Mouse (Mus musculus) embryonic facial prominence, embryonic 11.5 days (tissue): ENCODE data around the gene Dnm1l. TPM values are rescaled to one million over a fixed set of nuclear protein-coding genes. Genes with fewer than 3 reads are reported as not detected.
"Not testable (repeated sequence)": the region's sequence is repeated elsewhere in the genome, so short reads cannot be mapped to it uniquely, and the experiment has no call there.

ENCODE experiments used
- ATAC-seq: fragments of 200-750 bp; cut with Nextera tagmentation; replicated peaks from 2 replicates; pipeline ENCODE4 v1.8.0; 2017; ENCODE audit warnings: low read depth; ENCODE audit not compliant: insufficient number of reproducible peaks, low FRiP score, low TSS enrichment
- DNase-seq: peaks from one replicate; pipeline ENCODE4 v3.0.0-alpha.2; 2015; ENCODE audit warnings: low spot score
- H3K27ac ChIP-seq: fragments of 300-500 bp; sonication (generic); replicated peaks from 2 replicates; pipeline ENCODE4 v1.5.1; 2014; ENCODE audit warnings: mild to moderate bottlenecking, low read depth, low read length, control low read depth
- H3K27me3 ChIP-seq: fragments of 300-500 bp; sonication (generic); 2 replicates; pipeline ENCODE4 v1.6.1; 2014; ENCODE audit warnings: mild to moderate bottlenecking, low read length, moderate library complexity, mixed read lengths; ENCODE audit not compliant: control insufficient read depth, insufficient read depth
- H3K36me3 ChIP-seq: fragments of 300-500 bp; sonication (generic); replicated peaks from 2 replicates; pipeline ENCODE4 v1.6.1; 2014; ENCODE audit warnings: low read depth, mild to moderate bottlenecking, low read length, moderate library complexity, mixed read lengths; ENCODE audit not compliant: control insufficient read depth, insufficient read depth
- H3K4me1 ChIP-seq: fragments of 300-500 bp; sonication (generic); 2 replicates; pipeline ENCODE4 v1.6.1; 2014; ENCODE audit warnings: low read length, mixed read lengths; ENCODE audit not compliant: control insufficient read depth, insufficient read depth
- H3K4me2 ChIP-seq: fragments of 300-500 bp; sonication (generic); 2 replicates; pipeline ENCODE4 v1.6.1; 2014; ENCODE audit warnings: low read depth, mild to moderate bottlenecking, control low read depth, low read length, moderate library complexity
- H3K4me3 ChIP-seq: fragments of 300-500 bp; sonication (generic); 2 replicates; pipeline ENCODE4 v1.5.1; 2014; ENCODE audit warnings: low read depth, low read length, control low read depth
- H3K9ac ChIP-seq: fragments of 300-500 bp; sonication (generic); replicated peaks from 2 replicates; pipeline ENCODE4 v1.6.1; 2014; ENCODE audit warnings: mild to moderate bottlenecking, control low read depth, low read length
- H3K9me3 ChIP-seq: fragments of 300-500 bp; sonication (generic); replicated peaks from 2 replicates; pipeline ENCODE4 v1.6.1; 2016; ENCODE audit warnings: mild to moderate bottlenecking, low read length, inconsistent platforms, mixed read lengths; ENCODE audit not compliant: control insufficient read depth
- WGBS: fragments of 180-500 bp; shearing (Covaris S2); extraction: QIAGEN DNeasy Blood & Tissue Kit; methylation state at CpG from one replicate; pipeline ENCODE4 v1.1.7; 2014; 5-methylcytosine and 5-hydroxymethylcytosine counted together
- polyA plus RNA-seq: library from polyadenylated mRNA; unstranded; fragments of >200 nt; fragmentation: Nextera tagmentation; extraction: Ambion mirVana; gene quantifications from 2 replicates; pipeline ENCODE4 v1.2.1, GENCODE M21; 2014

Gene Dnm1l
- 66.2 and 75.4 TPM in 2 replicates for polyA plus RNA-seq

- peak within 1 kb of the TSS; percentile 41 for H3K4me2 ChIP-seq
- H3K4me3 ChIP-seq: peak within 1 kb of the TSS; percentile 89
- no peaks in the 10 kb centered on the region for H3K27me3 ChIP-seq
- under 1% methylated on average over 54 of the region's 55 CpGs for WGBS
- no peaks in the 10 kb centered on the region for H3K36me3 ChIP-seq
- H3K9me3 ChIP-seq: no peaks in the 10 kb centered on the region
- peak within 1 kb of the TSS; percentile 73; the same call in 1 of the 2 replicates for H3K27ac ChIP-seq
- H3K4me1 ChIP-seq: no peaks in the 10 kb centered on the region
- DNase-seq (peak; percentile 95), ATAC-seq (peak; percentile 100)
- peak within 1 kb of the TSS; percentile 89 for H3K9ac ChIP-seq
Observed at GRCm38 (mm10) chr16:16358481-16359100, at the start of gene Dnm1l. Gene Dnm1l (minus strand): TSS chr16:16358959.

- not testable (repeated sequence) for H3K9me3 ChIP-seq, ATAC-seq, H3K27ac ChIP-seq, H3K4me2 ChIP-seq, DNase-seq, H3K9ac ChIP-seq, H3K27me3 ChIP-seq, H3K4me3 ChIP-seq, H3K36me3 ChIP-seq, H3K4me1 ChIP-seq
- 65% methylated on average over 8 of the region's 9 CpGs for WGBS
Observed at GRCm38 (mm10) chr16:16367217-16367616, 8.5 kb upstream of the Dnm1l start.

GRCm38 (mm10) chr16:16359101-16359482 is 333 bp upstream of the Dnm1l start:
- H3K4me2 ChIP-seq, H3K4me1 ChIP-seq, DNase-seq, H3K27ac ChIP-seq, H3K9ac ChIP-seq, ATAC-seq, H3K27me3 ChIP-seq, H3K36me3 ChIP-seq, H3K9me3 ChIP-seq: not testable (repeated sequence)
- peak overlapping the region; percentile 89 for H3K4me3 ChIP-seq
- 54% methylated on average over 9 of the region's 9 CpGs for WGBS

- H3K36me3 ChIP-seq: no peaks in the 10 kb centered on the region
- H3K4me1 ChIP-seq: no peaks in the 10 kb centered on the region
- ATAC-seq (no peak), DNase-seq (peak; percentile 19)
- H3K27ac ChIP-seq: no peak overlapping the region
- 10% methylated on average over 6 of the region's 6 CpGs for WGBS
- H3K4me3 ChIP-seq: peak overlapping the region; percentile 89
- peak overlapping the region; percentile 89 for H3K9ac ChIP-seq
- H3K4me2 ChIP-seq: peak overlapping the region; percentile 41
- no peaks in the 10 kb centered on the region for H3K27me3 ChIP-seq
- no peaks in the 10 kb centered on the region for H3K9me3 ChIP-seq
Observed at GRCm38 (mm10) chr16:16357908-16358307, 851 bp downstream of the Dnm1l start.

GRCm38 (mm10) chr16:16346420-16346819 is 12.3 kb downstream of the Dnm1l start:
- 93% methylated on average over 5 of the region's 5 CpGs for WGBS
- DNase-seq: no peak
- no peak for ATAC-seq
- no peaks in the 10 kb centered on the region for H3K36me3 ChIP-seq
- no peaks in the 10 kb centered on the region for H3K9me3 ChIP-seq
- H3K4me3 ChIP-seq: no peak overlapping the region
- no peaks in the 10 kb centered on the region for H3K4me1 ChIP-seq
- no peak overlapping the region for H3K9ac ChIP-seq
- no peak overlapping the region for H3K27ac ChIP-seq
- H3K27me3 ChIP-seq: no peaks in the 10 kb centered on the region
- H3K4me2 ChIP-seq: no peak overlapping the region

- H3K36me3 ChIP-seq: no peaks in the 10 kb centered on the region
- no peaks in the 10 kb centered on the region for H3K4me1 ChIP-seq
- no peak overlapping the region for H3K9ac ChIP-seq
- DNase-seq (no peak), ATAC-seq (no peak)
- H3K4me2 ChIP-seq: no peak overlapping the region
- no peaks in the 10 kb centered on the region for H3K9me3 ChIP-seq
- 88% methylated on average over 5 of the region's 5 CpGs for WGBS
- no peaks in the 10 kb centered on the region for H3K27me3 ChIP-seq
- no peak overlapping the region for H3K27ac ChIP-seq
- H3K4me3 ChIP-seq: no peak overlapping the region
Observed at GRCm38 (mm10) chr16:16325775-16326336, 32.9 kb downstream of the Dnm1l start.

GRCm38 (mm10) chr16:16311319-16311718 is 47.4 kb downstream of the Dnm1l start:
- Histone ChIP-seq H3K27ac (no peak overlapping the region), H3K9ac (no peak overlapping the region), H3K4me1 (no peaks in the 10 kb centered on the region), H3K36me3 (peaks cover 4% of the 10 kb centered on the region), H3K27me3 (no peaks in the 10 kb centered on the region), H3K4me2 (no peak overlapping the region), H3K9me3 (no peaks in the 10 kb centered on the region), H3K4me3 (no peak overlapping the region)
- ATAC-seq: no peak
- 79% methylated on average over 5 of the region's 5 CpGs for WGBS
- DNase-seq: no peak

- Histone ChIP-seq H3K9ac (peak overlapping the region; percentile 90; the same call in 1 of the 2 replicates), H3K27ac (no peak overlapping the region), H3K36me3 (peaks cover 3% of the 10 kb centered on the region), H3K27me3 (no peaks in the 10 kb centered on the region), H3K4me2 (peak overlapping the region; percentile 61), H3K9me3 (no peaks in the 10 kb centered on the region), H3K4me1 (no peaks in the 10 kb centered on the region), H3K4me3 (peak overlapping the region; percentile 96)
- ATAC-seq: no peak
- 22% methylated on average over 7 of the region's 7 CpGs for WGBS
- DNase-seq: peak; percentile 50
Observed at GRCm38 (mm10) chr16:16303888-16304287, 54.9 kb downstream of the Dnm1l start.
